Mouse (Mus musculus) Patski (cell line): ENCODE measurements around the gene Mlh1. TPM values are rescaled to one million over a fixed set of nuclear protein-coding genes. Genes with fewer than 3 reads are reported as not detected.
A peak's percentile ranks its signal among the peaks of the same experiment; 100 is the strongest.

Source experiments
- ATAC-seq: fragments of 100-300 bp; one replicate; pipeline ENCODE4 v1.8.0; 2021
- CTCF ChIA-PET: fragments of 350-600 bp; sonication (Branson Sonifier 250); formaldehyde crosslinking; loops from one replicate; lab custom pipeline; 2022; ENCODE audit warnings: inconsistent platforms; lab: Charles Lee
- POLR2A ChIA-PET: fragments of 350-600 bp; sonication (Branson Sonifier 250); formaldehyde crosslinking; loops from one replicate; lab custom pipeline; 2022; ENCODE audit warnings: antibody characterized with exemption, inconsistent platforms; lab: Charles Lee
- DNase-seq: peaks from one replicate; pipeline ENCODE4 v3.0.0-alpha.2; 2011; ENCODE audit warnings: low read depth, low spot score
- H3K27me3 ChIP-seq: fragments of 371-371 bp; one replicate; pipeline ENCODE4 v1.5.1; 2021
- CTCF ChIP-seq: fragments of 100-300 bp; IDR thresholded peaks from one replicate; pipeline ENCODE4 v1.5.1; 2021
- in situ Hi-C: fragments of 300-500 bp; cut with MboI; formaldehyde crosslinking; loops from 3 replicates; pipeline ENCODE4 v1.11.1; 2018; ENCODE audit warnings: low pct_unique_long_range_greater_than_20kb, mixed read lengths
- polyA plus RNA-seq: library from polyadenylated mRNA; unstranded; gene quantifications from one replicate; pipeline ENCODE4 v1.2.3, GENCODE M21; 2021

Mlh1 gene
- polyA plus RNA-seq, 1 experiment from 2014 or later, result 17.1 TPM

DNA sequence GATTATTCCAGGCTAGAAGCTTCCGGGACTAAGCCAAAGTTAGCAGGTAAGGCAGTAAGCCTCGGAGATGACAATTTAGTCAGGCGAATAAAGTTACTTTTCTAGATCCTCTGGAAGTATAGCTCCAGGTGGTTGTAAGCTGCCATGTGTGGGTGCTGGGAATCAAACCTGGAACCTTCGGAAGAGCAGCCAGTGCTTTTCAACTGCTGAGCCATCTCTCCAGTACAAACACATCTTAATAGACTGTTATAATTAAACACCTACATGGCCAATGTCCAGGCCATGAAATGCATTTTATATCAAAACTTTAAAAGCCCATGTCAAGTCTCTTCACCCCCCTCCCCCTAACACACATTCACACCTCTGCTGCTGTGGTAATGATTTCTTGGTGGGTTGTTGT lies 16.4 kb upstream of the Mlh1 start:
- DNase-seq (no peak), ATAC-seq (no peak)
- CTCF ChIA-PET, result interaction anchor here (1.4 to 4.7 kb wide), 3 partner anchors 15 to 188 kb away, joined by 3 to 65 read pairs (median 11); no protein-coding TSS in a partner anchor
- no peaks in the 10 kb centered on the region for H3K27me3 ChIP-seq
- no peak for TF ChIP-seq CTCF
- POLR2A ChIA-PET, result interaction anchor here (0.6 kb wide), 1 partner anchor 9 kb away, joined by 3 read pairs; no protein-coding TSS in a partner anchor
- in situ Hi-C loops, result no loop called here

DNA sequence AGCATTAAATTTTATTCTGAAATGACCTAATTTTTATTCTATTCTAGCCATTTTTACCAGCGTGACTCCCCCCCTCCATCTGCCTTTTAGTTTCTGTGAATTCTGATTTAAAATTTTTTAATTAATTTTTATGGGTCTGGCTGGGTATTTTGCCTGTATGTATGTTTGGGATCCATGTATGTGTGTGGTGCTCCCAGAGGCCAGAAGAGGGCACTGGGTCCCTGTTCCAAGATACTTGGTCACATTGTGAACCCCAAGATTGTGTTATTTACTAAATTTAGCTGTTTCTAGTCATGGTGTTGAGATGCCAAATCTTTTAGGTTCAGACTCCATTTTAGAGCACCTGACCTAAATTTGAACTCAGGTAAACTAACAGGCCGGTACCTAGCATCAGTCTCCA lies 14.9 kb upstream of the Mlh1 start:
- in situ Hi-C loops, result no loop called here
- ChIA-PET POLR2A (no interaction called here), CTCF (interaction anchor here (1.4 kb wide), 1 partner anchor 189 kb away, joined by 3 read pairs; no protein-coding TSS in a partner anchor)
- no peak for ATAC-seq
- DNase-seq, result no peak
- no peaks in the 10 kb centered on the region for H3K27me3 ChIP-seq
- peak; percentile 52 for TF ChIP-seq CTCF

DNA sequence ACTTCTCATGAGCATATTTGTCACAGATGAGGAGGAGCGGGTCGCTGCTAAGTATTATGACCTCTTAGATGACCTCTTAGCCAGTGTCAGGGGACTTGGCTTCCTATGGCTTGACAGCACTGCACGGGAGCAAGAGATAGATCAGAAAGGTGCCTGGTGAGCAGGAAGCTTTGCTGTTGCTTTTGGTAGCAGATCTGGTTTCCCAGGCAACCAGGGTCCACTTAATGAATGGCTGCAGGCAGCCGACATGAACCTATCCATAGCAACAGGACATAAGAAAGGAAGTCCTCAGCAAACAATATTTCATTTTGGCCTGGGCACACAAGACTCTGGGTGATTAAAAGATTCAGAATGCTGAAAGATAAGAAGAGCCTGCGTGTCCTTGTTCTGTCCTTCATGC lies 14.1 kb upstream of the Mlh1 start:
- in situ Hi-C loops, result no loop called here
- no peak for DNase-seq
- TF ChIP-seq CTCF, result no peak
- H3K27me3 ChIP-seq, result no peaks in the 10 kb centered on the region
- ChIA-PET CTCF (no interaction called here), POLR2A (no interaction called here)
- no peak for ATAC-seq

DNA sequence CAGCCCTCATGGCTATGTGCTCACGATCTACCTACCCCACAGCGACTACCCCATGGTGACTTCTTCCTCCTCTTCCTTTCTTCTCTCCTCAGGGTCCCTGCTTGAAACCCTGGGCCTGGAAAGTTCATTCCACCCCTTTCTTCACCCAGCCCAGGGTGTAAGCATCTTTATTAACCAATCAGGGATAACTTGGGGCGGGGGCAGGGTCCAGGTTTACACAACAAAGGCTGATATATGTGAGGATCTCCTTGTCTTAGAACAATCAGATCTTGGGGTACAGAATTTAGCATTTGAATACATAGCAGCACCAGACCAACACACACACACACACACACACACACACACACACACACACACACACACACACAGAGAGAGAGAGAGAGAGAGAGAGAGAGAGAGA lies 13.5 kb upstream of the Mlh1 start:
- no peaks in the 10 kb centered on the region for H3K27me3 ChIP-seq
- no peak for TF ChIP-seq CTCF
- in situ Hi-C loops, result no loop called here
- ATAC-seq (no peak), DNase-seq (no peak)
- CTCF ChIA-PET, result no interaction called here
- POLR2A ChIA-PET, result no interaction called here

DNA sequence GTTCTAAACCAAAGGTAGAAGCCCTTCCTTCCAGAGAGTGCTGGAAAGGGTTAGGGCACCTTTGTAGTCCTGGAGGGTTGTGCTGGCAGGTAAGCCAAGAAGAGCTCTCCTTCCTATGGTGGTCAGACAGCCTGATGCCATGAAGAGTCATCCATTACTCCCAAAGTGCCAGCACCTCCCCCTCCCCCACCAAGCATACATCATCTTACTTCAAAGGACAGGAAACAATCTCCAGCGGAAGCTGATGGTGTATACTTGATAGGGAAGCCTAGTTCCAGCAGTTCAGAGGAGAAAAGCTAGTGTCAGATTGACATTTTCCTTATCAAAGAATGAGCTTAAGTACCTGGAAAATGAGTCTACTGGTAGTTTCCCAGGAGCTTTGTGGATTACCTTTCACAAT lies 3.6 kb upstream of the Mlh1 start:
- no peaks in the 10 kb centered on the region for H3K27me3 ChIP-seq
- no peak for DNase-seq
- ChIA-PET POLR2A (interaction anchor here (0.5 kb wide), 1 partner anchor 12 kb away, joined by 3 read pairs; no protein-coding TSS in a partner anchor), CTCF (interaction anchor here (1.1 to 3.3 kb wide), 2 partner anchors 15 to 55 kb away, joined by 3 to 15 read pairs; no protein-coding TSS in a partner anchor)
- no peak for ATAC-seq
- in situ Hi-C loops, result no loop called here
- no peak for TF ChIP-seq CTCF

DNA sequence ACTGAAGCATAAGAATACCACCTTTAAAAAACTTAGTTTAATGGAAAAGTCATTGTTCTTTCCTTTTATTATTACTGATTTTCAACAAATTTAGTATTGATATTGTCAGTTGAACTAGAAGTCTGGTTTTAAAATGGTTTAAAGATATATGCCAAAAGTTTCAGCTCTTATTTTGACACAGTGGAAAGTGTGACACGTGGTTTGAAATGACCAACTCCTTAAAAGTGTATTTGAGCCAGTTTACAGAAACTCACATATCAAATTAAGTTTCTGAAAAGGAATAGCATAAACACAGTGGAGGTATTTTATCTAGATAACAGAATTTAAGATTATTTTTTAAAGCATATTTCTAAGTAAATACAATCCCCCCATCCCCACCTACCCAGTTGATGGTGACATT lies 2.4 kb upstream of the Mlh1 start:
- POLR2A ChIA-PET, result no interaction called here
- no peak for TF ChIP-seq CTCF
- in situ Hi-C loops, result no loop called here
- no peaks in the 10 kb centered on the region for H3K27me3 ChIP-seq
- ATAC-seq, result no peak
- DNase-seq, result no peak
- CTCF ChIA-PET, result interaction anchor here (3.3 kb wide), 1 partner anchor 16 kb away, joined by 15 read pairs; no protein-coding TSS in a partner anchor

DNA sequence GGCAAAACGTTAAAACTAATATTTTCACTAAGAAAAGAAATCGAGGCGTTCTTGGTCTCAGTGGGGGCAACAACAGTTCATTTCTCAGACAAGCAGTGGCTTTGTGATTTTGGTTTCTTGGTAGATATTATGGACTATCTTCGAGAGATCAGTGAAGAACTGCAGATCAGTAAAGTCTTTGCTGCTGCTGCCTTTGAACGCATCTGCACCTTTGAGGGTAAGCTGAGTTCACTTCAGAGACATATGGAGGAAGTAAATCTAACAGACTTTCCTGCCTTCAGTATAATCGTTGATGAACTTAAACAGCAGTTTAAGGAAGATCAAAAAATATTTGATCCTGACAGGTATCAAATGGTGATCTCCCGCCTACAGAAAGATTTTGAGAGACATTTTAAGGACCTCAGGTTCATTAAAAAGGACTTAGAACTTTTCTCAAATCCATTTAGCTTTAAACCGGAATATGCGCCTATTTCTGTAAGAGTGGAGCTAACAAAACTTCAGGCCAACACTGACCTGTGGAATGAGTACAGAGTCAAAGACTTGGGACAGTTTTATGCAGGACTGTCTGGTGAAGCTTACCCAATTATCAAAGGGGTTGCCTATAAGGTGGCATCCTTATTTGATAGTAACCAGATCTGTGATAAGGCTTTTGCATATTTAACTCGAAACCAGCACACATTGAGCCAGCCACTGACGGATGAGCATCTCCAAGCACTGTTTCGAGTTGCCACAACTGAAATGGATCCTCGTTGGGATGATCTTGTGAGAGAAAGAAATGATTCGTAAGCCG lies 1.6 kb upstream of the Mlh1 start:
- CTCF ChIA-PET, result interaction anchor here (3.3 kb wide), 1 partner anchor 17 kb away, joined by 15 read pairs; no protein-coding TSS in a partner anchor
- POLR2A ChIA-PET, result no interaction called here
- no peak for ATAC-seq
- no peak for DNase-seq
- H3K27me3 ChIP-seq, result no peaks in the 10 kb centered on the region
- TF ChIP-seq CTCF, result no peak
- in situ Hi-C loops, result no loop called here

DNA sequence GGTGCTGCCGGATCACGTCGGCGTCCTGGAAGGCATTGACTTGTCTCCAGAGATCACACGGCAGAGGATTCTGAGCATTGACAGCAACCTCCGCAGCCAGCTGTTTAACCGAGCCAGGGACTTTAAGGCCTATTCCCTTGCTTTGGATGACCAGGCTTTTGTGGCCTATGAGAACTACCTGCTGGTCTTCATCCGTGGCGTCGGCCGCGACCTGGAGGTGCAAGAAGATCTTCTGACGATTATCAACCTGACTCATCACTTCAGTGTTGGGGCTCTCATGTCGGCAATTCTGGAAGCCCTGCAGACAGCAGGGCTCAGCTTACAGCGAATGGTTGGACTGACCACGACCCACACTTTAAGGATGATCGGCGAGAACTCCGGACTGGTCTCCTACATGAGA lies 765 bp upstream of the Mlh1 start:
- POLR2A ChIA-PET, result no interaction called here
- no peak for DNase-seq
- TF ChIP-seq CTCF, result no peak
- no peak for ATAC-seq
- no peaks in the 10 kb centered on the region for H3K27me3 ChIP-seq
- in situ Hi-C loops, result no loop called here
- CTCF ChIA-PET, result no interaction called here

DNA sequence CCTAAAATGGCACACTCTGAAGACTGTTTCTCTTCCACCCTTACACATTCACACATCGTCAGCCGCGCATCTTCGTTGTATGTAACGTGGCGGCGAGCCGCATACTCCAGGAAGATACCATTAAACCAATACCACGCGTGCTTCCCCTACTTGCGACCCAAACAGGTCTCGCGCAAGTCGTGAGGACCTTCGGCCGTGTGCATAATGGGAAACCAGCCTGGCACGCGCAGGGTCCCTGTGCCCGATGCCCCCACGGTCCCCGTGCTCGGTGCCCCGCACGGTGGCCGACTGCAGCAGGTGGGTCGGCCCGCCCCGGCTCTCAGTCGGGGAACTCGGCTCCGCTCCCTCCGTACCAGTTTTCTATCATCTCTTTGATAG lies 546 bp downstream of the Mlh1 start:
- TF ChIP-seq CTCF, result no peak
- no peaks in the 10 kb centered on the region for H3K27me3 ChIP-seq
- in situ Hi-C loops, result no loop called here
- ATAC-seq (peak; percentile 41), DNase-seq (no peak)
- CTCF ChIA-PET, result no interaction called here
- POLR2A ChIA-PET, result no interaction called here

DNA sequence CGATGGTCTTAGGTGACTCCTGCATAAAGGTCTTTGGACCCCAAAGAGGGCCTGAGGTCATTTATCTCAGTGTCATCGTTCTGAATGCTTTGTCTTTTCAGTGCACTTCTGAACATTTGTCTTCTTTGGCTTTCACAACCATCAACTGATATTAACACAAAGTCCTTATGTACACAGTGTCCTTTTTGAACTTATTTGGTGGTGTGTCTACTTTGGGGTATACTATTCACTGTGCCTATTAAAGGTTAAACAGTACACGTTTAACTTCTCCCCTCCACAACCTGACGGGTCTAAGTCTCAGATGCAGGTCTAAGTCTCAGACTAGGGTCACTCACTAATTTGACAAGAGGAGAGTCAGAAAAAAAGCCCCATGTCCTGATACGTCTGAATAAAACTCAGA lies 985 bp downstream of the Mlh1 start:
- ChIA-PET CTCF (interaction anchor here (1.1 kb wide), 2 partner anchors 19 to 23 kb away, joined by 3 read pairs; no protein-coding TSS in a partner anchor), POLR2A (no interaction called here)
- TF ChIP-seq CTCF, result no peak
- no peak for DNase-seq
- ATAC-seq, result no peak
- H3K27me3 ChIP-seq, result no peaks in the 10 kb centered on the region
- in situ Hi-C loops, result no loop called here

DNA sequence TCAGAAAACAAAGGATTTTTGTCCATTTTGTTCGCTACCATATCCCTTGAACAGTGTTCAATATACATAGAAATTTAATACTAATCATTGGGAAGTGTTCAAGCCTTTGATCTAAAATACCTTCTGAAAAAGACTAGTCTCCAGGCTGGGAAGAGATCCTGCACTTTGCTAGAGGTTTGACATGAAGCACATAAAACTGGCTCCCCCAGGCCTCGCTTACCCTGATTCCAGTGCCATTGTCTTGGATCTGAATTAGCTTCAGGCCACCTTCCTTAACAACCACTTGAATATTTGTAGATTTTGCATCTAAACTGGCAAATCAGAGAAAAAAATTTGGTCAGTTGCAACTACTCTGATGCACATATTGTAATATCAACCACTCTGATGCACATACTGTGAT lies 3.6 kb downstream of the Mlh1 start:
- no peaks in the 10 kb centered on the region for H3K27me3 ChIP-seq
- CTCF ChIA-PET, result interaction anchor here (0.7 kb wide), 1 partner anchor 9 kb away, joined by 3 read pairs; no protein-coding TSS in a partner anchor
- TF ChIP-seq CTCF, result no peak
- no peak for DNase-seq
- in situ Hi-C loops, result no loop called here
- no peak for ATAC-seq
- POLR2A ChIA-PET, result no interaction called here
